Mouse (Mus musculus) frontal cortex, postnatal 10 days (tissue): ENCODE measurements around the gene Cetn4.
A peak's percentile ranks its signal among the peaks of the same experiment; 100 is the strongest.

Experiments used
- DNase-seq, 2 experiments: peaks; one replicate each; pipeline ENCODE4 v3.0.0; 2022; ENCODE audit warnings: low spot score in 2 of 2, mixed read lengths in 1 of 2

The Cetn4 gene

GRCm38 (mm10) chr3:37312370-37312941, at the start of gene Cetn4, which contains the start of gene Bbs12:
Gene Cetn4, minus strand, starts transcription at chr3:37312708.
Gene Bbs12, plus strand, starts transcription at chr3:37312554.
- DNase-seq = peak; percentile 90 to 96

DNA sequence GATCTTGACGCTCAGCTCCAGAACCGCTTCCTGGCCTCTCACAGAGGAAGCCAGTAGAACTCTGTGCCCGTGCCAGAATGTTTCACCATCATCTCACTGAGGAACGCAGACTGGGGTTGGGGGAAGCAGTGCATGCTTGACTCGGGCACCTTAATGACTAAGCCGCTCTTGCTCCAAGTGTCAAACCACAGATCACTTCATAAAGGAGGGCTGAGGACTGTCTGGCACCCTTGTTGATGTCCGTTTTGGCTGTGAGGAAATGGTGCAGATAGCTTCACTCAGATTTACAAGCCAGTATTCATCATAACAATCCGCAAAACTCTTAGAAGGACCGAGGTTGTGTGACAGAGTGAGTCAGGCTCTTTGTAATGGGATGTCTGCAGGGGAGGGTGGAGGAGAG, 48.2 kb upstream of the Cetn4 start:
- DNase-seq = no peak

GRCm38 (mm10) chr3:37354737-37355136, 42.2 kb upstream of the Cetn4 start:
- DNase-seq = no peak

GRCm38 (mm10) chr3:37353951-37354481, 41.5 kb upstream of the Cetn4 start:
- DNase-seq = no peak

DNA sequence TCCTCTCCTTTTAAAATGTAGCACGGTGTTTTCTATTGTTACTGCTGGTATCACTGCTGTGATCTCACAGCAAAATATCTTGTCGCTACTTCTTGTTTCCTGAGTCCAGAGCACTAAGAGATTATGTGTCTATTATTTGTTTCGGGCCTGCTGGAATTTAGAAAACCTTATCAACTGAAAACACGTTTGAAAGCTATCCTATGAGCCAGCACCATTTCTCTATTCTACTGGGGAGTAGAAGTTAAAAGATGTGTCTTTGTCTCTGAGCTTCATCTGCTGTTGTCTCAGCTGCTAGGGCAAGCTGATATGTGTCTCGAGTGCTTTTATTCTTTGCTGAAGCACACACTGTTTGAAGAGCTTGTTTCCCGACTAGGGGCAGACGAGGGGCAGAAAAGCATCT, 37.9 kb upstream of the Cetn4 start:
- DNase-seq = no peak

GRCm38 (mm10) chr3:37349166-37349548, 36.6 kb upstream of the Cetn4 start:
- no peak for DNase-seq

DNA sequence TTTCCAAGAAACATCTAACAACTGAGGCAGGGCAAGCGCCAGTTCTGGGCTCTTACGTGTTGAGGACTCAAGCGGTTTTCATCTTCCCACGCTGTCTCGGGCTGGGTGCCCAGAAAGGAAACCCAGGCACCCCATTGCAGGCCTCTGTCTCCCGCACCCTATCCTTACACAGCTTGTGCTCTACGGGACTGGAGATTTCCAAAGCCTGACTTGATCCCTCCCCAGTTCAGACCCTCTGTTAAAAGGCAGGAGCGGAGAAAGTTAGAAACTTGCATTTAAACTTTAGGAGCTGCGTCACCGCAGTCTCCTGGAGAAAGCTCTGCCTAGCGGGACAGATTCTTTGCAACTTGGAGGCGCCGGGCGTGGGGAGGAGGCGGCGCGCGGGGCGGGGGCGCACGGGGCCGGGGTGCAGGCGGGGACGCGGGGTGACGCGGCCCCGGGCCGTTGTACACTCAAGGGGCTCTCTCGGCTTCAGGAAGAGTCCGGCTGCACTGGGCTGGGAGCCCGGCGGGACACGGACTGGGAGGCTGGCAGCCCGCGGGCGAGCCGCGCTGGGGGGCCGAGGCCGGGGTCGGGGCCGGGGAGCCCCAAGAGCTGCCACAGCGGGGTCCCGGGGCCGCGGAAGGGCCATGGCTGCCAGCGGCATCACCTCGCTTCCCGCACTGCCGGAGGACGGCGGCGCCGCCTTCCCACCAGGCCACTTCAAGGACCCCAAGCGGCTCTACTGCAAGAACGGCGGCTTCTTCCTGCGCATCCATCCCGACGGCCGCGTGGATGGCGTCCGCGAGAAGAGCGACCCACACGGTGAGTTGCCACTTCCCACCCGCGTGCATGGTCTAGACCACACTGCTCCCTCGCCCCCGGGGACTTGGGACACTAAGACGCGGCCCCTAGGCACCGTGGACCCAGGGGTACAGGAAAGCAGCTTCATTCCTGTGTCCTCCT, 36.0 kb upstream of the Cetn4 start, which contains the start of gene Fgf2:
Gene Fgf2 (plus strand): TSS at position 126 of the 945 bp plus-strand sequence.
- DNase-seq = peak in 1 of 2 experiments; percentile 14

DNA sequence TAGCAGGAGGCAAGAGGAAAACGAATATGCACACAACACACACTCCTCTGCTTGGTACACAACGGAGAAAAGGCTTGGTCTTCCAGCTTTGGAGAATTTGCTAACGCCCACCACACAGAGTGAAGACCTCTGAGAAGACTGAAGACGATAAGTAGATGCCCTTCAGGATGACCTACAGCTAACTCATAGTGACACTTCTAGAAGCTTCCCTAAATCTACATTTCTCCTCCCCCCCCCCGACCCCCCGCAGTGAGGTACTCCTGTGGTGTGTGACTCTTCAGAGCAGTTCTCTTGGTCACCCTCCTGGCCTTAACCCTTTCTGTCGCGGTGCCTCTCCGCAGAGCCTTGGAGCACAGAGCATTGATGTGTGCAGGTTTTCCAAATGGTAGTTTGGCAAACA, 35.2 kb upstream of the Cetn4 start:
- no peak for DNase-seq

DNA sequence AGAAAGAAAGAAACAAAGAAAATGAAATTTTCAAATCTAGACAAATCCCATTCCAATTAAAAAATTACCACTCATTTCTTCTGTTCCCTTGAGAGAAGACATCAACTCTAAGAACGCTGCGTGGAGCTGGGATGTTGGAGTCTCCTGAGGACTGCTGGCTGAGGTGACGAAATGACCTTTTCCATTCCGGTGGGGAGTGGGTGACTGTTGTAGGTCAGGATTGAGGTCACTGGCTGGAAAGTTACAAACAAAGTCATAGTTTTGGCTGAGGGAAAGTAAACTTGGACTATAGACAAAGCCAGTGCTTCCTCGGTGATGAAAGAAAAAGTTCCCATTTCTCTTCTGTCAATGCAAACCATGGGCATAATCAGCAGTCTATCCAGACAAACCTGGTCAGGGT, 30.3 kb upstream of the Cetn4 start:
- no peak for DNase-seq

GRCm38 (mm10) chr3:37341110-37341509, 28.6 kb upstream of the Cetn4 start:
- no peak for DNase-seq

DNA sequence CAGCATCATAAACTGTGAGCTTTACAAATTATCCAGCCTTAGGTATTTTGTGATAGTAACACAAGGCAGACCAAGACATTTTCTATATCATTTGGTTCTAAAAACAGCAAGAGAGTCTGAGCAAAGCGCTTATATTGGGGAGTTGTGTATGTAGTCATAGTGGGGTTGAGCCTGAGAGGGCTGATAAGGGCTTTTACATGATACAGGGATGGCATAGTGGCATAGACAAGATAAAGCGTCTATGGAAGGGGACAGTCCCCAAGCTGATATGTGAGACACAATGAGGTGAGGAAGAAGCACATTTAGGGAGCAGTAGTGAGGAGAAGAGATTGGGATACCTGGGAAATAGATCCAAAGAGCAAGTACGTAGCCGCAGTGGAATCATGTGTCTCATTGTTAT, 21.5 kb upstream of the Cetn4 start:
- DNase-seq = no peak

DNA sequence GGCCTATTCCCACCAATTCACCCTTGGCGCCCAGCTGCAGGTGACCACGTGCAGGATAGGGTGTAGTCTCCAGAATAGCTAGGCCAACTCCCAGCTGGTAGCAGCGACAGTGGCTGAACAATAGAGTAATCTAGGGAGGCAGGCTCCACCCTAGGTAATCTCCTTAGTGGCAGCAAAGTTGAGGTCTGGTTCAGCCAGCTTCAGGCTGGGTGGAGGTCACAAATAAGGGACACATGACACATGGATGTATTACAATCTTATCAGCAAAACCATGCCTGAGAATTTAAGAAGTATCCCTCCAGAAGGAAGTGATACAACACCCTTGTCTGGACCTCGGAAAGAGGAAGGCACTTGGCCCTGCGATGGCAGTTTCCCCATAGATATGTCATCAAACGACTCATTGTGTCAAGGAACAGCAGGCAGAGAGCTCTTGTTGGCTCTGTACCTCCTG, 19.5 kb upstream of the Cetn4 start:
- no peak for DNase-seq

- no peak for DNase-seq
Observed at GRCm38 (mm10) chr3:37329963-37330362, 17.5 kb upstream of the Cetn4 start.

DNA sequence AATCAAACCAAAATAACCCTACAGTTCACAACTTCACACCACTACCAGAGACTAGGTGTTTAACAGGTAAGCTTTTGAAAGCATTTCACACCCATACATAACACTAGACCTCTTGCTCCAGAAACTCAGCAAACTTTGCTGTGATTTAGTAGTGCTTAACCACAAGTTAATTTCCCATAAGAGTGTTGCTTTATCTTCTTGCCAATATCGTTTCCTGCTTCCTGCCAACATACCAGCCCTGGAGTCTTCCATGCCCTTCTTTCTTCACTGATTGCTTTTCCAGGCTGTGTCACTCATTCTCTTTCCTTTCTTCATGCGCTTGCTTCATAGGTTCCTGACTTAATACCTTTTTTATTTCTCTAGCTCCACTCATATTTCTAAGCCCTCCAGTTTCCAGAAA, 16.0 kb upstream of the Cetn4 start:
- no peak for DNase-seq

- no peak for DNase-seq
Observed at GRCm38 (mm10) chr3:37326627-37327026, 14.1 kb upstream of the Cetn4 start.

DNA sequence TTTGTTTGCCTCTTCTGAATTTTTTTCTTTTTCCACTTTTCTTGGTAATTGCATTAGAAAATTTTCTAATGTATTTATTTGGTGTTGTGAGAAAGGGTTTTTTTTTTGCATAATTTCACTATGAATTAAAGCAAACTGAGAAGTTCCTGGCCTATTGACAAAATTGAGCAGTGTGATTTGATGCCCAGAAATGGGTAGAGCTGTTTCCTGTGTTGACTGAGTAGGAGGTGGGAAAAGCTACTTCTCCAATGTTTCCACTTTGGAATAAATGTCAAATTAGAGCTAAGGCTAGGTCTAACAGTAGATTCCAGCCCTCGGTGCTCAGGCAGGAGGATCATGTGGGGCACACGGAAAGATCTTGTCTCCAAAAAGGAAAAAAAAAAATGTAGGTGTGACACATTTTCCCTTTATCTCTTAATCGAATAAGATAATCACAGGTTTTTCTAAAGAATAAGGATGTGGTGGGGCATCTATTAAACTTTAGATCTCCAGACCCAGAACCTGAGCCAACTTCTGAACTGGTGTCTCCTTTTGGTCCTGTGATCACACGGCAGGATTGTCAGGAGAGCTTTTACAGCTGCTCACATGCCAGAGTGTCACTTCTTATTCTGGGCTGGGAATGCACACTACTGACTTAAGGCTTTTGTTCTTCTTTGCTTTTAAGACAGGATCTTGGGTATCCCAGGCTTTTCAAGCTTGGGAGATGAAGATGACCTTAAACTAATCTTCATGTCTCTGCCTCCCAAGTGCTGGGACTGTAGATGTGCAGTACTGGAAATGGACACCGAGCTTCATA, 13.0 kb upstream of the Cetn4 start:
- DNase-seq = no peak

DNA sequence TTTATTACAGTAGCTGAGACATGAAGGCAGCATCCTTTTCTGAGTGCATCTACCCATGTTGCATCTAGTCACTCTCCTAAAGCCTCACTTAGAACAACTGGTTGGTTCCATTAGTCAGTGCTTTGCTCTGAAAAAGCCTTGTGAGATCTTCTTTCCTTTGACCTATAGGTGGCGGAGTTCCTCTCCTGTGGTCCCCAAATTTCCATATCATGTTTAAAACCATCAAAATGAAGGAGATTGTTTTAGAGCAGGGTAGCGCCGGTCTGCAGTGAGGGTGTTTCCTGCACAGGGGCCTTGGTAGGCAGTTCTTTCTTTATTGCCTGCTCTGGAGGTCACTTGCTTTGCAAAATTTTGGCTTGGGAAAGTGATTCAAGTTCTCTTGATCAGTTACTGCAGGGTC, 11.8 kb upstream of the Cetn4 start:
- DNase-seq = no peak

DNA sequence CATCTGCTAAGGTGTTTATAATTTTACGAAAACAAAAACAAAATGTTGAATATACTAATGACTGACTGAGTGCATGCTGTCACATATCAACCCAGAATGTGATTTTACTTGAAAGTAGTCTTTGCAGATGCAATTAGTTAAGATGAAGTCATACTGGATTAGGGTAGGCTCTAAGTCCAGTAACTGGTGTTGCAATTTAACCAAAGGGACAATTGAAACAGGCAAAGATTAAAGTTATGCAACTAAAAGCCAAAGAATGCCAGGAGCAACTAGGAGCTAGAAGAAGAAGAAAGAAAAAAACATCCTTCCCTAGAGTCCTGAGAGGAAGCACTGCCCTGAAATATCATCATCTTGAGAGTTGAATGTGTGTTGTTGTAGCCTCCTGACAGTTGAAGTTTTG, 3.7 kb upstream of the Cetn4 start:
- DNase-seq = no peak

DNA sequence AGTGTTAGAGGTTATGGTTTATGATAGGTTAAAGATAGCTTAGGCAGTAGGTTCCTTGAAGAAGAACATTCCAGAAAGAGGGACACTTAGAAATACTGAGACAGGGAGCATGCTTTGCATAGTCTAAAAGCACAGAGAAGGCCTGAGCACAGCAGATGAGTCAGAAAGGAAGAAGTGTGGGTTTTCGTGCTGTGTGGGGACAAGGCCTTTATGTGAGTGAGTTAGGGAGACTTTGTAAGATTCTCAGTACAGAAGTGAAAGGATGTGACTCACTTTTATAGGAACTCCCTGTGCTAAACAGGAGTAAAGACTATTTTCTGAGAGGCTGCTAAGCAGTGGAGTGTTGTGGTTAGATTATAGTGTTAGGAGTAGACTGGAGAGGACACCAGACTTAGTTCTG, 863 bp upstream of the Cetn4 start:
- DNase-seq = peak in 1 of 2 experiments; percentile 22

DNA sequence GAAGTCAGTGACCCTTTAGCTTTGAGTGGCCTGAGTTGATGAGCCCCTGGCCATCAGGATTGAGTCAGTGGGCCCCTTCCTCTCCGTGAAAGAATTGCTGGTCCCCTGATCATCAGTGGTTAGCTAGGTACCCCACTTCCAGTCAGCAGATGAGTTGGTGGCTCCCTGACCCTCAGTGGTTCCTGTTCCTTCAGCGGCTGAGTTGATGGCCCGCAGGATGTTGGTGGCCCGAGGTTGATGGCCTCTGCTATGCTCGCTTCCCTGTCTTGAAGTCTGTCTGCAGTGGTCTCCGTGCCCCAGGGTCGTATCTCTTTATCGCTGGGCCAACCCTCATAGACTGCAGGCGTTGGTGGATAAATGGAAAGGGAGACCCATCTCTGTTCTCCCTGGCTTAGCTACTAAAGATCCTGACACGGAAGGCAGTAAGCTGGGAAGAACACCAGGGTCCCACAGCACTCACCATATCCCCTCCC, 575 bp downstream of the Cetn4 start:
- DNase-seq = peak in 1 of 2 experiments; percentile 13

DNA sequence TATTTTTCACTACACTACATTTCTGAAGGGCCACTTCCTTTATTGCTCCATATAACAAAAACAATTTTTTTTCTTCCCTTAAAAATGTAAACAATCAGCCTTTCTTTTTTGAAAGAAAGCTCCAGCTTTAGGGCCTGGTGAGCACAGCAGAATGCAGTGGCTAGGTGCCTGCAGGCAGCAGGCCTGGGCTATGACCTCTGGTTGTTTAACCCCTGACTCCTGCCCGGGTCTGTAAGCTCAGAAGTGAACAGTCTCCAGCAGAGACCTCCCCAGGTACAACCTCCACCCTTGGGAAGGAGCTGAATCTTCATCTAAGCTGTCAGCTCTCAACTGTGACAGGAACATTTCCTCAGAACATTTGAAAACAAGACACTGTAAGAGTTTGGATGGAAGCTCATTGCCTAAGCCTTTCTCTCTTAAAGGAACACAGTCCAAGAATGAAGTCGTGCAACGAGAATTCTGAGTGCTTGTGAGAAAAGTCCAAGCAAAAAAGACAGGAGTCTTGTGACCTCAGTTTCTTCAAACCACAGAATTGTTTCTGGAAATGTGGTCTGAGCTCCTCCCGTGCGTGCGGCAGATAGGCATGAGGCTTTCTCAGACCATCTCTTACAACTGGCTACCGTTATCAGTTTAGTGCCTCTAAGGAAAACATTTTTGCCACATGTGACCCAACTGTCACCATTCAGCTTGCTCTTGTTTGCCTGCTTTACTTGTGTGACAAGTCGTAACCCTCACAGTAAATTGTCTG, 8.9 kb downstream of the Cetn4 start:
- DNase-seq = no peak
